Mouse (Mus musculus): ENCODE data around the gene Slc34a2. TPM values are rescaled to one million over a fixed set of nuclear protein-coding genes. Genes with fewer than 3 reads are reported as not detected.

Slc34a2 gene
- polyA plus RNA-seq, 1 experiment from 2014 or later, result not detected

GRCm38 (mm10) chr5:53114616-53115267 lies 76.9 kb downstream of the Slc34a2 start:
- Histone ChIP-seq H3K4me2 (no peak overlapping the region), H3K9ac (replicated peaks) (no peak overlapping the region), H3K4me3 (replicated peaks) (no peak overlapping the region), H3K4me1 (peaks cover 17% of the 10 kb centered on the region), H3K9me3 (replicated peaks) (no peaks in the 10 kb centered on the region), H3K27ac (replicated peaks) (no peak overlapping the region), H3K27me3 (replicated peaks) (no peaks in the 10 kb centered on the region), H3K36me3 (0 out of 2 replicates have a peak, but pooled peaks cover 4% of the 10 kb centered on the region)
- WGBS, result 42% methylated on average over 12 of the region's 12 CpGs
- ATAC-seq (ENCODE audit: low FRiP score), result no peak

DNA sequence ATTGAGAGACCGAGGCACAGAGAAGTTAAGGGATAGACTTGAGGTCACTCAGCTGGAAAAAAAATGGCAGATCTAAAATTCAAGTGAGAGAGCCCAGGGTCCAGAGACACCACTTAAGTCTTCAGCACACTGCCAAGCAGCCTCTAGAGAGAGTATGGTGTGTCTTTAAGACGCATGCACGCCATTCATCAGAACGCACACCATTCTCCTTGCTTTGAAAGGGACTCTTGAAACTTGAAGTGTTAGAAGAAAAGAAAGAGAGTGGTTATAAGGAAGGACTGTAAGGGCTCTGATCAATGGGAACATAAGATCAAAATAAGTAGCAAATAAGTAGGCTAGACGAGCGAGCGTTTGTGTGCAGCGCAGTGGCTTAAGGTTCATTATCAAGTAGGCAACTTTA lies 80.3 kb downstream of the Slc34a2 start:
- H3K4me2 ChIP-seq, result no peak overlapping the region
- 0 out of 2 replicates have a peak, but pooled peaks cover 5% of the 10 kb centered on the region for H3K4me1 ChIP-seq
- no peak overlapping the region for H3K4me3 ChIP-seq (replicated peaks)
- no peak overlapping the region for H3K9ac ChIP-seq (replicated peaks)
- ATAC-seq (ENCODE audit: low FRiP score), result no peak
- H3K36me3 ChIP-seq, result 0 out of 2 replicates have a peak, but pooled peaks cover 3% of the 10 kb centered on the region
- no peaks in the 10 kb centered on the region for H3K9me3 ChIP-seq (replicated peaks)
- H3K27me3 ChIP-seq (replicated peaks), result no peaks in the 10 kb centered on the region
- H3K27ac ChIP-seq (replicated peaks), result no peak overlapping the region
- 84% methylated on average over 8 of the region's 8 CpGs for WGBS

GRCm38 (mm10) chr5:53119689-53120088 lies 81.8 kb downstream of the Slc34a2 start:
- WGBS, result 53% methylated on average over 3 of the region's 3 CpGs
- H3K27me3 ChIP-seq (replicated peaks), result no peaks in the 10 kb centered on the region; the same call in 1 of the 2 replicates
- 0 out of 2 replicates have a peak, but pooled peaks cover 3% of the 10 kb centered on the region for H3K36me3 ChIP-seq
- ATAC-seq (ENCODE audit: low FRiP score), result no peak
- 0 out of 2 replicates have a peak, but pooled peaks cover 3% of the 10 kb centered on the region for H3K4me1 ChIP-seq
- H3K4me3 ChIP-seq (replicated peaks), result no peak overlapping the region
- H3K9me3 ChIP-seq (replicated peaks), result no peaks in the 10 kb centered on the region
- no peak overlapping the region for H3K4me2 ChIP-seq
- H3K27ac ChIP-seq (replicated peaks), result no peak overlapping the region
- no peak overlapping the region for H3K9ac ChIP-seq (replicated peaks)

Other genes starting within 250 kb of the Slc34a2 start
- gene Anapc4, start 204.1 kb upstream of the Slc34a2 start, polyA plus RNA-seq (2015; fragmentation: Nextera tagmentation; extraction: Ambion mirVana), result 99.4 and 103 TPM in 2 replicates
- gene Sel1l3, start 175.8 kb downstream of the Slc34a2 start, polyA plus RNA-seq (2015; fragmentation: Nextera tagmentation; extraction: Ambion mirVana), result 4.4 and 5.9 TPM in 2 replicates
- 86.0 and 89.8 TPM in 2 replicates for gene Smim20, start 229.0 kb downstream of the Slc34a2 start, polyA plus RNA-seq (2015; fragmentation: Nextera tagmentation; extraction: Ambion mirVana)

Data from neural tube, embryonic 15.5 days (tissue).